Mouse (Mus musculus) liver, embryonic 11.5 days (tissue): ENCODE results near the gene Runx2. TPM values are rescaled to one million over a fixed set of nuclear protein-coding genes. Genes with fewer than 3 reads are reported as not detected.

Source experiments
- ATAC-seq: fragments of 200-750 bp; cut with Nextera tagmentation; replicated peaks from 2 replicates; pipeline ENCODE4 v1.8.0; 2017; ENCODE audit warnings: moderate number of reproducible peaks, mild to moderate bottlenecking, moderate TSS enrichment, moderate library complexity; ENCODE audit not compliant: low FRiP score
- DNase-seq: peaks from one replicate; pipeline ENCODE4 v3.0.0-alpha.2; 2017; ENCODE audit warnings: low spot score
- H3K27ac ChIP-seq: fragments of 300-500 bp; sonication (generic); 2 replicates; pipeline ENCODE4 v1.5.1; 2014; ENCODE audit warnings: mild to moderate bottlenecking, low read depth, low read length, control low read depth
- H3K27me3 ChIP-seq: fragments of 300-500 bp; sonication (generic); replicated peaks from 2 replicates; pipeline ENCODE4 v1.6.1; 2014; ENCODE audit warnings: low read length, mixed read lengths; ENCODE audit not compliant: control insufficient read depth, insufficient read depth
- H3K36me3 ChIP-seq: fragments of 300-500 bp; sonication (generic); 2 replicates; pipeline ENCODE4 v1.6.1; 2014; ENCODE audit warnings: mild to moderate bottlenecking, low read length, moderate library complexity, mixed read lengths; ENCODE audit not compliant: control insufficient read depth, insufficient read depth
- H3K4me1 ChIP-seq: fragments of 300-500 bp; sonication (generic); replicated peaks from 2 replicates; pipeline ENCODE4 v1.6.1; 2014; ENCODE audit warnings: low read length, mixed read lengths; ENCODE audit not compliant: control insufficient read depth, insufficient read depth
- H3K4me2 ChIP-seq: fragments of 300-500 bp; sonication (generic); 2 replicates; pipeline ENCODE4 v1.6.1; 2014; ENCODE audit warnings: mild to moderate bottlenecking, control low read depth, moderate library complexity
- H3K4me3 ChIP-seq: fragments of 300-500 bp; sonication (generic); 2 replicates; pipeline ENCODE4 v1.5.1; 2014; ENCODE audit warnings: low read depth, low read length, control low read depth
- H3K9ac ChIP-seq: fragments of 300-500 bp; sonication (generic); 2 replicates; pipeline ENCODE4 v1.6.1; 2014; ENCODE audit warnings: low read depth, low read length, control low read depth
- H3K9me3 ChIP-seq: fragments of 300-500 bp; sonication (generic); 2 replicates; pipeline ENCODE4 v1.6.1; 2016; ENCODE audit warnings: low read length, inconsistent platforms, mixed read lengths; ENCODE audit not compliant: control insufficient read depth
- WGBS: fragments of 180-500 bp; shearing (Covaris S2); extraction: QIAGEN DNeasy Blood & Tissue Kit; methylation state at CpG from one replicate; pipeline ENCODE4 v1.1.7; 2014; 5-methylcytosine and 5-hydroxymethylcytosine counted together
- polyA plus RNA-seq: library from polyadenylated mRNA; unstranded; fragments of >200 nt; fragmentation: Nextera tagmentation; extraction: Ambion mirVana; gene quantifications from 2 replicates; pipeline ENCODE4 v1.2.1, GENCODE M21; 2014

Runx2 gene
- polyA plus RNA-seq, 1 experiment from 2014 or later, result 1.7 TPM

DNA sequence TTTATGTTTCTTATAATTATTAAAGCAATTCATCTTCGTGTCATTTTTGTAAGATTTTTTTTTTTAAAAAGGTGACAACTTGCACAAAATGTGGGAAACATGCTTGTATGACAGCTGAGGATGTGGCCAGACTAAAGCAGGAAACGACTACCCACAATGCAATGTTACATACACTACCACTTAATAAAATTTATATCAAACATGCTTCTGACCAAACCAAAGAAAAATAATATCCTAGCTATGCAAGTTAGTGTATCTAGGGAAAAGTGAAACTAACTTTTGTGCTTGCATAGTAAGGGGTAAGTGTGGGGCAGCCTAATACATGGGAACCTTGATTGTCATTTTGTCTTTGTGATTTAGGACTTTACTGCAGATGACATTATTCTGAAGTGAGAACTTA, 4.2 kb upstream of the Runx2 start:
- ATAC-seq (no peak), DNase-seq (no peak)
- H3K4me3 ChIP-seq, result no peak overlapping the region
- no peaks in the 10 kb centered on the region for H3K9me3 ChIP-seq
- H3K9ac ChIP-seq, result no peak overlapping the region
- 0 out of 2 replicates have a peak, but pooled peaks cover 2% of the 10 kb centered on the region for H3K4me1 ChIP-seq
- 74% methylated on average over 2 of the region's 2 CpGs for WGBS
- no peak overlapping the region for H3K4me2 ChIP-seq
- no peak overlapping the region for H3K27ac ChIP-seq
- no peaks in the 10 kb centered on the region for H3K27me3 ChIP-seq
- H3K36me3 ChIP-seq, result no peaks in the 10 kb centered on the region

DNA sequence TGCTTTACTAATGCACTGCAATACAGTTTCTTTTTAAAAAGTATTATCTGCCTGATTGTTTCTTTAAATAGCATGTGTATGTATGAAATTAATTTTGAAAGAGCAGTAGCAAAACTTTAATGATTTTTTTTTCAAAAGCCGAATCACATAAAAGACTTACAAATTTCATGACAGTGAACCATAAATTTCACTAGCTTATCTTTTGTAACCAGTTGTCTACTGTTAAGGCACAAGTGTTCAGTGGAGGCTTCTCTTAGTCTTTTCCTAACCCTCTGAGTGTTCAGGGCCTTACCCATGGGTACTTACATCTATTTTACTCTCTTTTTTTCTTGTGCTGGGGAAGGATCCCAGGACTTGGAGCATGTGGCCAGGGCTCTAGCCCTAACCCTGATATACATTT, 7.6 kb downstream of the Runx2 start:
- H3K27me3 ChIP-seq, result no peaks in the 10 kb centered on the region
- H3K27ac ChIP-seq, result no peak overlapping the region
- no peak overlapping the region for H3K4me3 ChIP-seq
- no peaks in the 10 kb centered on the region; the same call in 1 of the 2 replicates for H3K4me1 ChIP-seq
- 81% methylated on average over 1 of the region's 1 CpGs for WGBS
- no peaks in the 10 kb centered on the region for H3K9me3 ChIP-seq
- no peak overlapping the region for H3K4me2 ChIP-seq
- DNase-seq (no peak), ATAC-seq (no peak)
- H3K36me3 ChIP-seq, result no peaks in the 10 kb centered on the region
- H3K9ac ChIP-seq, result no peak overlapping the region

DNA sequence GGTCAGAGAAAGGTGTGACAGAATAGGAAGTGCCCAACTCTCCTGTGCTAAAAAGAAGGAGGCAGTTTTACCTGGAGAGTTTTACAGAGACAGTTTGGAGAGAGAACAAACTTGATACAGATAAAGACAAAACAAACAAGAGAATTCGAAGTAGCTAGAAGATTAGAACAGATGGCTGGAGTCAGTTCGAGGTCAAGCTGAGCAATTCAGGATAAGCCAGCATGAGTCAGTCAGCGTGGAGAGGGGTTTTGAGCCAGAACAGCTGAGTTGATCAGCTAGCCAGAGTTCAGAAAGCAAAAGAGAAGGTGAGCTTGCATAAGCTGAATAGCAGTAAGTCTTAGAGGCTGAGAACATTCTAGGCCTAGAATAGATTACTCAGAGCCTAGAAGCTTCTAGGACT, 17.3 kb downstream of the Runx2 start:
- WGBS, result 50% methylated on average over 3 of the region's 3 CpGs
- Histone ChIP-seq H3K27ac (no peak overlapping the region), H3K4me1 (no peaks in the 10 kb centered on the region), H3K4me2 (no peak overlapping the region), H3K9me3 (no peaks in the 10 kb centered on the region), H3K4me3 (no peak overlapping the region), H3K36me3 (no peaks in the 10 kb centered on the region; the same call in 1 of the 2 replicates), H3K9ac (no peak overlapping the region), H3K27me3 (no peaks in the 10 kb centered on the region)
- ATAC-seq, result no peak
- no peak for DNase-seq

DNA sequence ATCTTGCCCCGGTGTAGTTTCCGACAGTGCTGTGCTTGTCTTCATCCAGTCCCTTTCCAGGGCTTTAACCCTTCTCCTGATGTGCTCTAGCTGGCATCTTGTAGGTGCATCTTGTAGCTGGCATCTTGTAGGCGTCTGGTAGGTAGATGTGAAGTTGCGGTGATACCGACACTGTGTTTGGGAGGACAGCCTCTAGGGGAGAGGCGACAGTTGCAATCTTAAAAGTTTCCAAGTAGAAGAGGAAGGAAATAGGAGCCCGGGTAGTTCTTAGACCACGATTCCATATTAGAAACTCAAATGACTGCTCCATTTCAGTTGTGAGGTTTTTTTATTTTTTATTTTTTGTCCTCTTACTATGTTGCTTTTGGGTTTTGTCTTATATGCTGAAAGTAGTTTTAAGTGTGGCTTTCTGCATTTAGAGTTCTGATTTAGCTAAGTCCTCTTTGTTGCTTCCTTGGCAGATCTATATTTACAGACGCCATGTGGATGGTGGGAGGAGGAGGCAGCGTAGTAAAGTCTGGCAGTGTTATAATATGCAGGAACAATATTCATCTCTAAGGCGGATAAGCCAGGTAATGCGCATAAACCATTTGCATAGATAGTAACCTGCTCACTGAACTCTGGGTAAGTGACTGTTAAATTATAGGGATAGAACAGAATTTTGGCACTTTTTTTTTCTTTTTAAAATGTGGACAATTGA, 22.2 kb downstream of the Runx2 start:
- H3K27ac ChIP-seq, result no peak overlapping the region
- peaks cover 5% of the 10 kb centered on the region; the same call in 1 of the 2 replicates for H3K36me3 ChIP-seq
- no peak overlapping the region for H3K4me2 ChIP-seq
- H3K4me1 ChIP-seq, result no peaks in the 10 kb centered on the region
- DNase-seq (no peak), ATAC-seq (no peak)
- H3K9me3 ChIP-seq, result no peaks in the 10 kb centered on the region
- 76% methylated on average over 12 of the region's 12 CpGs for WGBS
- no peak overlapping the region for H3K4me3 ChIP-seq
- H3K9ac ChIP-seq, result no peak overlapping the region
- no peaks in the 10 kb centered on the region for H3K27me3 ChIP-seq

DNA sequence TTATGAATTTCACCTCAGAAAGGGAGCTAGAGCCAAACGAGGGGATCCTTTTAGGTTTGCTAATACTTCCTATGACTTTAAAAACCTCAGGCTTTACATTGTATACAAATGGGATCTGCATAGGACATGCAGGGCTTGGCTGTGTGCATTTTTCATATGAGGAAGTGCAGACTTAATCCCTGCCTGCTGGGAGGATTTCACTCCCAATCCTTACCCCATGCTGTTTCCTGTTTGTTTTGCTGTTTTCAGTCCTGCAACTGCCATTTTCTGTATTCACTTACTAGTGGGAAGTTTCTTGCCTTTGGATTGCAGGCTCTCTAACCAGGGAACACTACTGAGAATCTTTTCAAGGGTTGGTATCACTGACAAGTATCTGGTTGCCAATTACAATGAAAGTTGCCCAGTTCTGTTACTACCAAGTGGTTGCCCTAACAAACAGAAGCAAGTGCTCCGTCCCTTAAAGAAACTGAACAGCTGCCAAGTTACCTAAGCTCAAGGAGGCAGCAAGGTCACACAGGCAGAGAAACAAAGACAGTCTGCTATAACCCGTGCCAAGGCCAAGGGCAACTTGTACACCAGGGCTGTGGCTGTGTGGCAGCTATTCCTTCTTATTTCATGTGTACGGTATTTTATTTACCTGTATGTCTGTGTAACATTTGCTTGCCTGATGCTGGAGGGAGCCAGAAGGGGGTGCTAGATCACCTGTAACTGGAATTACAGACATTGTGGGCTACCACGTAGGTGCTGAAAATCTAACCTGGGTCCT, 25.4 kb downstream of the Runx2 start:
- 78% methylated on average over 5 of the region's 5 CpGs for WGBS
- Histone ChIP-seq H3K9ac (no peak overlapping the region), H3K27ac (no peak overlapping the region), H3K4me3 (no peak overlapping the region), H3K9me3 (no peaks in the 10 kb centered on the region), H3K4me1 (no peaks in the 10 kb centered on the region), H3K4me2 (no peak overlapping the region), H3K36me3 (peaks cover 5% of the 10 kb centered on the region; the same call in 1 of the 2 replicates), H3K27me3 (no peaks in the 10 kb centered on the region)
- no peak for DNase-seq
- no peak for ATAC-seq

DNA sequence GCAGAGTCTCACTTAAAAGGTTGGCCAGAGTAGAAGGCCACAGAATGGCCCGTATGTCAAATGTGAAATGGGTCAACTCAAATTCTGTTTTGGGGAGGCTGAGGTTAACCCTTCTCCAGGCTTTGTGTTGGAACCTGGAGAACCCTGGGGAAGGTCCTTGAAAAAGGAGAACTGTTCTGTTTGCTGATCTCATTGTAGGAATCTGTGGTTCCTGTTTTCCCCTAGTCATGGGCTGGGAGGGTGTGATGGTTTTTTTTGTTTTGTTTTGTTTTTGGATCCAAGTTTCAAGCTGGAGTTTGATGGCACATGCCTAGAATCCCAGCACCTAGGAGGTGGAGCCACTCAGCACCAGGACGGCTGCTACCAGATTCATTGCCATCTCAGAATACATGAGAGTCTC, 31.5 kb downstream of the Runx2 start:
- 58% methylated on average over 2 of the region's 2 CpGs for WGBS
- DNase-seq, result no peak

DNA sequence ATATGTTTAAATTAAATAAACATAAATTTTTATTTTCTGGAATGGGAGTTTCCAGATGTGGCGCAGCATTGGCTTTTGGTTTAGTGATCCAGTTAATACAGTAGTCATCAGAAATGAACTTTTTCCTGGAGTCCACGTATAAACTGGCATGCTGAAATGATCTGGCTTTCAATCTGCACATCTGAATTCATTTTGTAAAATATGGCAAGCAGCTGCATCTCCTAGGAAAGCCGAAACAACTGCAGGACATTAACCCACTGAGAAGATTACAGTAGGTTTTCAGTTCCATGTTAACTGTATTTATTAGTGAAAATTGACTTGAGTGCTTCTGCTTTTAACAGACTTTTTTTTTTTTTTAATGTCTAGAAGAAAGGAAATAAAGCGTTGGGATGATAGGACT, 32.2 kb downstream of the Runx2 start:
- Histone ChIP-seq H3K9me3 (no peaks in the 10 kb centered on the region), H3K36me3 (no peaks in the 10 kb centered on the region), H3K27ac (no peak overlapping the region), H3K4me2 (no peak overlapping the region), H3K4me3 (no peak overlapping the region), H3K4me1 (peaks cover 6% of the 10 kb centered on the region), H3K9ac (no peak overlapping the region), H3K27me3 (no peaks in the 10 kb centered on the region)
- DNase-seq (no peak), ATAC-seq (no peak)
- WGBS, result 86% methylated on average over 4 of the region's 4 CpGs

More for the DNA sequence above, 31.5 kb downstream of the Runx2 start:
- Histone ChIP-seq H3K4me2 (no peak overlapping the region), H3K36me3 (no peaks in the 10 kb centered on the region), H3K9ac (no peak overlapping the region), H3K4me1 (peaks cover 1% of the 10 kb centered on the region), H3K9me3 (no peaks in the 10 kb centered on the region), H3K27ac (no peak overlapping the region), H3K4me3 (no peak overlapping the region), H3K27me3 (no peaks in the 10 kb centered on the region)
- no peak for ATAC-seq

DNA sequence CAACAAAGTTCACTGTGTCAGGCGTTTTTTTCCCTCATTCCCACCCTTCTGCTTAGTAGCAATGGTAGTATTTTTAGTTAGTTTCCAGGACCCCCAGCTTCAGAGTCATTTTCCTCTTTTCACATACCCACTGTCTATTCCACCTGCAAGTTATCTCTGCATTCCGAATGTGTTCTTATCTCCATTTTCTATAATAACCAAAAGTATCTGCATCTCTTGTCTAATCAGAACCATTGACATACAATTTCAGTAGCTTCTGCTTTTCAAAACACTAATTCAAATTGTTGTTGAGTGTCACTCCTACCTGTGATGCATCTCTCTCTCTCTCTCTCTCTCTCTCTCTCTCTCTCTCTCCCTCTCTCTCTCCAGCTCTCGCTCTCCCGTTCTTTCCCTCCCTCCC, 34.2 kb downstream of the Runx2 start:
- ATAC-seq (no peak), DNase-seq (no peak)
- H3K4me1 ChIP-seq, result peaks cover 6% of the 10 kb centered on the region
- H3K9ac ChIP-seq, result no peak overlapping the region
- H3K27ac ChIP-seq, result no peak overlapping the region
- no peaks in the 10 kb centered on the region for H3K36me3 ChIP-seq
- no peak overlapping the region for H3K4me3 ChIP-seq
- WGBS, result 61% methylated on average over 4 of the region's 4 CpGs
- H3K27me3 ChIP-seq, result no peaks in the 10 kb centered on the region
- no peak overlapping the region for H3K4me2 ChIP-seq
- no peaks in the 10 kb centered on the region for H3K9me3 ChIP-seq

DNA sequence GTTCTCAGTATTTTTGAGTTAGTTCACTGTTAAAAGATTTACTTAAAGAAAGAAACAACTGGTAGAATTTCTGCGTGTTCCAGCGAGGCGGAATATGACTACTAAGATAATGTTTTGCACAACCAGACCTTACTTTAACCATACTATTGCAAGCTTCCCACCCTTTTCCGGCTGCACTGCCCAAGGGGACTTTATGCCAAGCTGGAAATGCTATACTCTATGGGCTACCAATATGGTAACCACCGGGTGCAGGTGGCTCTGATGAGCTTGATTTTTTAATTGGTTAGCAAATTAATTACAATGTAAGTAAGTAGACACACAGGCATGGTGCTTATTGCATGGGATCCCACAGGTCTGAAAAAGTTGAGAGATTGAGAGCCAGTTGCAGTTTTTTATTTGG, 36.5 kb downstream of the Runx2 start:
- ATAC-seq (no peak), DNase-seq (no peak)
- peak overlapping the region; percentile 94 for H3K4me3 ChIP-seq
- H3K27me3 ChIP-seq, result no peaks in the 10 kb centered on the region
- 74% methylated on average over 5 of the region's 5 CpGs for WGBS
- peak overlapping the region; percentile 79 for H3K4me2 ChIP-seq
- peaks cover 6% of the 10 kb centered on the region for H3K4me1 ChIP-seq
- H3K27ac ChIP-seq, result no peak overlapping the region
- no peaks in the 10 kb centered on the region for H3K9me3 ChIP-seq
- H3K9ac ChIP-seq, result peak overlapping the region; percentile 96
- H3K36me3 ChIP-seq, result no peaks in the 10 kb centered on the region
